Mouse (Mus musculus): ENCODE measurements around the gene Ddr1. TPM values are rescaled to one million over a fixed set of nuclear protein-coding genes. Genes with fewer than 3 reads are reported as not detected.

Ddr1 gene
- polyA plus RNA-seq, 1 experiment = 65.6 TPM

DNA sequence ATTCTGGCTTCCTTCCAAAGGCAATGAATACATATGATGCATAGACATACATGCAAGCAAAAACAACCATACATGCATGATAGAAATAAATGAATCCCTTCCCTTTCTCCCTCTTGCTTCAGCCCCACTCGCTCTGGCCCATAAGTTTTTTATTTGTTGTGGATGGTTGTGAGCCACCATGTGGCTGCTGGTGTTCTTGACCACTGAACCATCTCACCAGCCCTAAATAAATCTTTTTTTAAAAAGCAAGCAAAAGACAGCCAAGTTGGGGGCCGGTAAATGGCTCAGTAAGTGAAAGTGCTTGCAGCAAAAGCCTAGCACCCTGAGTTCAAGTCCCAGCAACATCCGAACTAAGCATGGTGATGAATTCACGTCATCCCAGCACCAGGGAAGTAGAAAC lies 24.4 kb upstream of the Ddr1 start:
- Histone ChIP-seq H3K27me3 (ENCODE audit: control insufficient read depth, insufficient read depth, insufficient read length) (no peaks in the 10 kb centered on the region), H3ac (ENCODE audit: control insufficient read depth, insufficient read length) (no peak overlapping the region), H3K36me3 (ENCODE audit: control insufficient read depth, insufficient read depth) (no peaks in the 10 kb centered on the region), H3K4me2 (ENCODE audit: low read depth) (no peak overlapping the region), H3K4me3 (no peak overlapping the region), H3K79me2 (ENCODE audit: control insufficient read depth, insufficient read depth) (no peaks in the 10 kb centered on the region)
- TF ChIP-seq CEBPB (IDR thresholded peaks at IDR 0.05; ENCODE audit: insufficient read depth, poor library complexity, severe bottlenecking) = no peak
- TF ChIP-seq MYOD1 (IDR thresholded peaks at IDR 0.05; ENCODE audit: control insufficient read depth in 1 of 3, insufficient read length in 2 of 3, low read depth in 2 of 3) = no peak
- TF ChIP-seq MYOG (IDR thresholded peaks at IDR 0.05; ENCODE audit: control insufficient read depth in 1 of 3, insufficient read depth in 1 of 3, insufficient read length in 2 of 3, low read depth in 2 of 3) = no peak
- no peak for TF ChIP-seq USF1 (IDR thresholded peaks at IDR 0.05; ENCODE audit: low read depth)
- TF ChIP-seq TCF12 (IDR thresholded peaks at IDR 0.05; ENCODE audit: insufficient read depth, poor library complexity, severe bottlenecking) = no peak
- TF ChIP-seq POLR2AphosphoS2 (IDR thresholded peaks at IDR 0.05; ENCODE audit: insufficient read length, low read depth) = no peak
- no peak for TF ChIP-seq MAX (IDR thresholded peaks at IDR 0.05; ENCODE audit: low read depth)
- TF ChIP-seq POLR2A (IDR thresholded peaks at IDR 0.05; ENCODE audit: insufficient read length, low read depth) = no peak
- TF ChIP-seq REST (IDR thresholded peaks at IDR 0.05; ENCODE audit: insufficient read depth, insufficient read length) = no peak

DNA sequence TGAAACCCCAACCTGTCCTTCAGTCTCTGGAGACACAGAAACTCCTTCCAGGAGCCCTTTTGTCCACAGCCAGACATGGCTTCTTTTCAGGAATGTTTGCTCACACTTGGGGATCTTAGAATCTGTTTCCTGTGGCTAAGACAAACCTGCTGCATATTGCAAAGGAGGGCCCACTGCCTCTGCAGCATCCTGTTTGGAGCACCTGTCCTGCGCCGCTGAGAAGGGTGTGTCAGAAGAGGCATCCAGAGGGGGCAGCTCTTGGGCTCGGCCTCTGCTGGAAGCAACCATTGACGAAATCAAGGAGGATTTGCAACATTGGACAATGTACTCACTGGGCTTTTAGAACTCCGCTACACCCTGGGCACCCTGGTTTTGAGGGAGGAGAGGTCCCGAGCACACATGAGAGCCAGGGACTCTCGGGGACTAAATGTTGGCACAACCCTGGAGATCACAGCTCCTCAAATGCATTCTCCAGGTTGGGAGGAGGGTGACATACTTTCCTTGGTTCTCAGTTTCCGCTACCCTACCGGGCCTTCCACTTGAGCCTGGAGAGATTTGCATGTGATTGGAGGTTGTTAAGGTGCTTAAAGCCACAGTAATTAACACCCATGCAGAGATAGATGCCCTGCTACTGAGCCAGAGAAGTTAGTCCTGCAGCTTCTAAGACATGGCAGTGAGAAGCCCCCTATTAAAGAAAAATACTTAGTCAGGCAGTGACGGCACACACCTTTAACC lies 23.2 kb upstream of the Ddr1 start:
- no peaks in the 10 kb centered on the region for H3K36me3 ChIP-seq (ENCODE audit: control insufficient read depth, insufficient read depth)
- H3ac ChIP-seq (ENCODE audit: control insufficient read depth, insufficient read length) = no peak overlapping the region
- no peak overlapping the region for H3K4me2 ChIP-seq (ENCODE audit: low read depth)
- H3K79me2 ChIP-seq (ENCODE audit: control insufficient read depth, insufficient read depth) = no peaks in the 10 kb centered on the region
- no peak for TF ChIP-seq MAX (IDR thresholded peaks at IDR 0.05; ENCODE audit: low read depth)
- TF ChIP-seq REST (IDR thresholded peaks at IDR 0.05; ENCODE audit: insufficient read depth, insufficient read length) = no peak
- TF ChIP-seq POLR2AphosphoS2 (IDR thresholded peaks at IDR 0.05; ENCODE audit: insufficient read length, low read depth) = no peak
- no peak for TF ChIP-seq TCF12 (IDR thresholded peaks at IDR 0.05; ENCODE audit: insufficient read depth, poor library complexity, severe bottlenecking)
- no peaks in the 10 kb centered on the region for H3K27me3 ChIP-seq (ENCODE audit: control insufficient read depth, insufficient read depth, insufficient read length)
- no peak overlapping the region for H3K4me3 ChIP-seq

DNA sequence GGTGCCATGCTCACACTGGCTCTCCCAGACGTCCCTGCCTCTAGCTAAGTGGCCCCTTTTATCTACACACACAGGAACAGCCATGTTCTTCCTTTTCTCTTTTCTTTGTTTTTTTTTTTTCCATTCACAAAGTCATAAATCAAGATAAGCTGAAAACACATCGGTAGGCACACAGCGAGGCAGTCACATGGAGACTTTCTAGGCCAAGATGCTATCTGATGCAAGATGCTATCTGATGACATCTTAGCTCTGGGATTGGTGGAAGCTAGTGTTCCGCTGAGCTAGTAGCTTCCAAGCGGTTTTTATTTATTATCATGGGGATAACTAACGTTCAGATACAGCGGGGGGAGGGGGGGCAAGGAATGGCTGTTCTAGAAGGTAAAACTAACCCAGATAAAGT lies 22.6 kb upstream of the Ddr1 start:
- Histone ChIP-seq H3K4me2 (ENCODE audit: low read depth) (no peak overlapping the region), H3ac (ENCODE audit: control insufficient read depth, insufficient read length) (no peak overlapping the region), H3K79me2 (ENCODE audit: control insufficient read depth, insufficient read depth) (no peaks in the 10 kb centered on the region), H3K4me3 (no peak overlapping the region), H3K36me3 (ENCODE audit: control insufficient read depth, insufficient read depth) (no peaks in the 10 kb centered on the region), H3K27me3 (ENCODE audit: control insufficient read depth, insufficient read depth, insufficient read length) (no peaks in the 10 kb centered on the region)
- no peak for TF ChIP-seq MAX (IDR thresholded peaks at IDR 0.05; ENCODE audit: low read depth)
- no peak for TF ChIP-seq REST (IDR thresholded peaks at IDR 0.05; ENCODE audit: insufficient read depth, insufficient read length)
- no peak for TF ChIP-seq SRF (IDR thresholded peaks at IDR 0.05; ENCODE audit: control insufficient read depth, insufficient read length, low read depth)

DNA sequence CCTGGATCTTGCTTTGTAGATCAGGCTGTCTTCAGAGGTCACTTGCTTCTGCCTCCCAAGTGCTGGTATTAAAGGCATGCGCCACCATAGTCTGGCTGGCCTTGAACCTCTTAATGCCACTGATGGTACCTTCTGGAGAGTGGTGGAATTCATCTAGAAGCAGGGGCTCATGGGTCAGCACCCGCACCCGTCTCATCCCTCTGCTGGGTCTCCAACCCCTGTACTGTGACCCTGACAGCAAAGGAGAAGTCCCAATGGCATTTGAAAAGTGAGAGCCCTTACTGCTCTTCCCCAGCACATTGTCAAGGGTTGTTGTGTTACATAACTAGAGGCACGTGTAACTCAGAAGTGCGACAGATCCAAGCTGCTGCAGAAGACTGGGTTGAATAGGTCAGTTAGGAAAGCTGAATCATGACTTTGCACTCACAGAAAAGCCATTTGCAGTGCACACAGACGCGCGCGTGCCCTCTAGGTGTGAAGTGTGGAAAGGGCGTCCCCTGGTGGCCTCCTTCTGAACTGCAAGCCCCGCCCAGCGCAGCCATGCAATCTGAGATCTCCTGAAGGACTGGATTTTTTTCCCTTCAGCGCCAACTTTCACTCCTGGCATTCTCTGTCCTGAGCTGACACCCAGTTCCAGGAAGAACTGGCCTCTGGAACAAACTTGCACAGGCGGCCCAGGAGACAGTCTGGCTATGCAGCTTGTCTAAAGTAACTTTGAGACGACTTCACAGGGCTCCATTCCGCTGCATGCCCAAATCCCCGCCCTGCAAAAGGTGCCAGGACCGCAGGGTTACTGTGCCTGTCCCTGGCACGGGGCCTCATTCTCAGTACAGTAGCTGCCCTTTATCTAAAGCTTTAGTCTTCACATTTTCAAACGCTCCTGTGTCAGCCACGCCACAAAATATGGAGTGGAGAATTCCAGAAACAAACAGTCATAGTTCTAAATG lies 21.1 kb upstream of the Ddr1 start:
- H3K4me3 ChIP-seq = peak overlapping the region; percentile 8

DNA sequence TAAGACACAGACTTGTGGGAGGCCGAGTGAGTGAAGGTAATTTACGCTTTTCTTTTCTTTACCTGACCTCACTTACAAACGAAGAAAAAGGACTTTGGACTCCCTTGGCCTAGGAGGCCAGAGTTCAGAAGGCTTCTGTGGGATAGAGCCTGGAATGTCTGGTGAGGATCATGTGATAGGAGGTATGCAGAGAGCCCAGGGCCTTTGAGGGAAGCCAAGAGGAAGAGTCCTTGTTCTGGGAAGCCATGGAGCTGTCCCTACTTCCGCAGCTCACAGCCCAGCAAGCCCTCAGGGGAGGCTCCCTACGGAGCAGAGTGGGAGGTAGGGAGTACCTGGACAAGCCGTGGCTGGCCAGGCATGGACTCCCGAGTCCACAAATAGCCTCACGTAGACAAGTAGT lies 17.3 kb upstream of the Ddr1 start:
- TF ChIP-seq MYOD1 (IDR thresholded peaks at IDR 0.05; ENCODE audit: control insufficient read depth in 1 of 3, insufficient read length in 2 of 3, low read depth in 2 of 3) (no peak), POLR2A (IDR thresholded peaks at IDR 0.05; ENCODE audit: insufficient read length, low read depth) (no peak), POLR2AphosphoS2 (IDR thresholded peaks at IDR 0.05; ENCODE audit: insufficient read length, low read depth) (no peak), MAX (IDR thresholded peaks at IDR 0.05; ENCODE audit: low read depth) (no peak), USF1 (IDR thresholded peaks at IDR 0.05; ENCODE audit: low read depth) (no peak), E2F4 (IDR thresholded peaks at IDR 0.05; ENCODE audit: insufficient read depth) (no peak), REST (IDR thresholded peaks at IDR 0.05; ENCODE audit: insufficient read depth, insufficient read length) (no peak), CEBPB (IDR thresholded peaks at IDR 0.05; ENCODE audit: insufficient read depth, poor library complexity, severe bottlenecking) (no peak), TCF3 (IDR thresholded peaks at IDR 0.05; ENCODE audit: insufficient read length, low read depth) (no peak), MYOG (IDR thresholded peaks at IDR 0.05; ENCODE audit: control insufficient read depth in 1 of 3, insufficient read depth in 1 of 3, insufficient read length in 2 of 3, low read depth in 2 of 3) (no peak), SRF (IDR thresholded peaks at IDR 0.05; ENCODE audit: control insufficient read depth, insufficient read length, low read depth) (no peak), TCF12 (IDR thresholded peaks at IDR 0.05; ENCODE audit: insufficient read depth, poor library complexity, severe bottlenecking) (no peak)
- Histone ChIP-seq H3K79me2 (ENCODE audit: control insufficient read depth, insufficient read depth) (no peaks in the 10 kb centered on the region), H3K4me3 (no peak overlapping the region), H3K36me3 (ENCODE audit: control insufficient read depth, insufficient read depth) (no peaks in the 10 kb centered on the region), H3K4me2 (ENCODE audit: low read depth) (no peak overlapping the region), H3K27me3 (ENCODE audit: control insufficient read depth, insufficient read depth, insufficient read length) (no peaks in the 10 kb centered on the region), H3ac (ENCODE audit: control insufficient read depth, insufficient read length) (no peak overlapping the region)

More for the DNA sequence above, 21.1 kb upstream of the Ddr1 start:
- Histone ChIP-seq H3K79me2 (ENCODE audit: control insufficient read depth, insufficient read depth) (no peaks in the 10 kb centered on the region), H3K4me2 (ENCODE audit: low read depth) (peak overlapping the region; percentile 92), H3ac (ENCODE audit: control insufficient read depth, insufficient read length) (no peak overlapping the region), H3K27me3 (ENCODE audit: control insufficient read depth, insufficient read depth, insufficient read length) (no peaks in the 10 kb centered on the region), H3K36me3 (ENCODE audit: control insufficient read depth, insufficient read depth) (no peaks in the 10 kb centered on the region)
- TF ChIP-seq POLR2AphosphoS2 (IDR thresholded peaks at IDR 0.05; ENCODE audit: insufficient read length, low read depth) (no peak), REST (IDR thresholded peaks at IDR 0.05; ENCODE audit: insufficient read depth, insufficient read length) (no peak), TCF3 (IDR thresholded peaks at IDR 0.05; ENCODE audit: insufficient read length, low read depth) (no peak), MYOD1 (IDR thresholded peaks at IDR 0.05; ENCODE audit: control insufficient read depth in 1 of 3, insufficient read length in 2 of 3, low read depth in 2 of 3) (no peak), SRF (IDR thresholded peaks at IDR 0.05; ENCODE audit: control insufficient read depth, insufficient read length, low read depth) (no peak), E2F4 (IDR thresholded peaks at IDR 0.05; ENCODE audit: insufficient read depth) (no peak), MYOG (IDR thresholded peaks at IDR 0.05; ENCODE audit: control insufficient read depth in 1 of 3, insufficient read depth in 1 of 3, insufficient read length in 2 of 3, low read depth in 2 of 3) (no peak), CEBPB (IDR thresholded peaks at IDR 0.05; ENCODE audit: insufficient read depth, poor library complexity, severe bottlenecking) (no peak), POLR2A (IDR thresholded peaks at IDR 0.05; ENCODE audit: insufficient read length, low read depth) (no peak), MAX (IDR thresholded peaks at IDR 0.05; ENCODE audit: low read depth) (no peak)
